Mouse (Mus musculus) stomach, postnatal 0 days (tissue): ENCODE results near the gene Gm13694.

Experiments
- CTCF ChIP-seq: IDR thresholded peaks from 2 replicates; pipeline ENCODE4 v1.5.1; 2016; ENCODE audit warnings: antibody characterized with exemption, low read depth, mild to moderate bottlenecking, moderate library complexity
- EP300 ChIP-seq: optimal IDR thresholded peaks from 2 replicates; pipeline ENCODE3; 2016; ENCODE audit warnings: antibody characterized with exemption

- TF ChIP-seq CTCF (no peak), EP300 (no peak)
Observed at GRCm38 (mm10) chr2:84023319-84023718, 44.6 kb downstream of the Gm13694 start.
